Mouse (Mus musculus): ENCODE results near the gene Prelid3b.

Gene Prelid3b

GRCm38 (mm10) chr2:174463789-174464523 is 8.9 kb downstream of the Prelid3b start, which contains the start of gene Atp5e:
Gene Atp5e, minus strand, starts transcription at chr2:174464105.
- DNase-seq (ENCODE audit: extremely low spot score, low read depth, low spot score), result peak; percentile 58

GRCm38 (mm10) chr2:174463370-174463769 is 9.5 kb downstream of the Prelid3b start:
- no peak for DNase-seq (ENCODE audit: extremely low spot score, low read depth, low spot score)

DNA sequence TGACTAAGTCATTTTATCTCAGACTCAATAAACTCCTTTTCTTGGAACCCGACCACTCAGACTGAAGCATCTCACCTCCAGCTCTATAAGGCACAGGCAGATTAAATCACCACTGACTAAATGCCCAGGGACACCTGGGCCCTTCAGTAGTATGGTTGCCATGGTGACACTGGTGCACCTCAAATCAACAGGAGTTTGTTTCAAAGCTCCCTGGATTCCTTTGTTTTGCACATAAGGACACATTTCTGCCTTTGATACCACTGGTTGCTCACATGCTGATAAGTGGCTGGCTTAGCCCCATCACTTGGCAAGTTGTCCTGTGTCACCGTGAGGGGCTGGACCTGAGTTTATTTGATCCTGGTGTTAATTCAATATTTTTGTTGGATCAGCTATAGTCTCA is 13.5 kb downstream of the Prelid3b start:
- no peak for DNase-seq (ENCODE audit: extremely low spot score, low read depth, low spot score)

- DNase-seq (ENCODE audit: extremely low spot score, low read depth, low spot score), result no peak
Observed at GRCm38 (mm10) chr2:174453681-174454080, 19.2 kb downstream of the Prelid3b start.

- DNase-seq (ENCODE audit: extremely low spot score, low read depth, low spot score), result no peak
Observed at GRCm38 (mm10) chr2:174450353-174450752, 22.5 kb downstream of the Prelid3b start, which contains the start of gene Tubb1. Gene Tubb1, plus strand, starts transcription at chr2:174450695.

- DNase-seq (ENCODE audit: extremely low spot score, low read depth, low spot score), result no peak
Observed at GRCm38 (mm10) chr2:174448405-174448804, 24.5 kb downstream of the Prelid3b start.

DNA sequence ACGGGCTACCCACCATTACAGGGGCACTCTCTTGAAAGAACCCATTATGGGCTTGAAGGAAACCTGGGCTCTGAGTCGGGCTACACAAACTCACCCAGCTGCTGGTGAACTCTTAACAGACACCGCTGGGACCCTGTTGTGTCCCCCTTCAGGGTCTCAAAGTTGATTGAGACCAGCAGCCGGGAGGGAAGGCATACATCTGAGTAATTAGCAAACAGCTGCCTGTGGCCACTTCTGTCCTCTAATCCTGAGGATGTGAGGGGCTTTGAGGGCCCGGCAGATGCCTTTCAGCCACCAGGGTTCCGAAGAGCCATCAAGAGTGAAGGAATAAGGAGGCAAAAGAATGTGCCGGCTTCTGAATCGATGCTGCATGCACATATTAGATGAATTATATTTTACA is 26.0 kb downstream of the Prelid3b start:
- DNase-seq (ENCODE audit: extremely low spot score, low read depth, low spot score), result no peak

GRCm38 (mm10) chr2:174446492-174446891 is 26.4 kb downstream of the Prelid3b start:
- no peak for DNase-seq (ENCODE audit: extremely low spot score, low read depth, low spot score)

DNA sequence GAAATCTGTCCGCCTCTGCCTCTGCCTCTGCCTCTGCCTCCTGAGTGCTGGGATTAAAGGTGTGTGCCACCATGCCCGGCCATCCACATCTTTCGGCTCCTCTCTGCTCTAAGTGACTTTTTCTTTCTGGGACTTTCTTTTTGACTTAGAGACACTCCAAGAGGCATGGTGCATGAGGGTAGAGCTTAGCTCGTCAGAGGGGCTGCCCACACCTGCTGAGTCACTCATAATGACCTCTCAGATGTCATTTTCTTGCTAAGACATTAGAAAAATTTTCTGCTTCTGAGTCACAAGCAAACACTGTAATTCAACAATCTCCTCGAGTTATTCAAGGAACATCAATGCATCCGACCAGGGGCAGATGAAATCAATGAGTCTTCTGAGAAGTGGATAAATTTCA is 27.9 kb downstream of the Prelid3b start:
- no peak for DNase-seq (ENCODE audit: extremely low spot score, low read depth, low spot score)

DNA sequence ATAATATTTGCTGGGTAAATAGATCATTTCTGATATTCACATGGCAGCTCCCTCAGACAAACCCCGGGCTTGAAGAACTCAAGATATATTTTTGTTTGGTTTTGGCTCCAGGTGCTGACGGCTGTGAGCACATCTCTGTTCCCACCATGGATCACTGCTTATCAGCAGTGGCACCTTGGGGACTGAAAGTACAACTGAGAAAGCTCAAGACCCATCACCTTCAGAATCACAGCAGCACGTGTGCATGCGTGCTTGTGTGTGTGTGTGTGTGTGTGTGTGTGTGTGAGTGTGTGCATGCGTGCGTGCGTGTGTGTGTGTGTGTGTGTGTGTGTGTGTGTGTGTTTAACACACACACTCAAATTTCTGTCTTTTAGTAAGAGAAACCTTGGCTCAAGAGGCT is 28.5 kb downstream of the Prelid3b start:
- no peak for DNase-seq (ENCODE audit: extremely low spot score, low read depth, low spot score)

GRCm38 (mm10) chr2:174443046-174443445 is 29.8 kb downstream of the Prelid3b start:
- no peak for DNase-seq (ENCODE audit: extremely low spot score, low read depth, low spot score)

DNA sequence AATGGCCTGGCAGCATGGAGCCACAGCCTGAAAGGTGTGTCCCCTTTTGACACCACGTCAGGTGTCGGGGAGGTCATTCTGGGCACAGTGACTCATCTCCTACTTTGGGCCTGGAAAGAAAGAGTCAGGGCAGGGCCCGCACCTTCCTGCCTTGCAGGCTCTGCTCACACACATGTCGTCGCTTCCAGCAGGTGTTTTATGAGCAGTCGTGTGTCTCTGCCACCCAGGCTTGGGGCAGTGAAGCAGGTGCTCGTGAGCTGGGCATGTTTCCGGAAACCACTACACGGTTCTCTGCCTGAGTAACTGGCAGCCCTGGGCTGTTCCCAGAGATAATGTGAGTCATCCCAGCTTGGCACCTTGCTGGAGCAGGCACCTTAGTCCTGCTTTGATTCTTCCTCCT is 30.4 kb downstream of the Prelid3b start:
- DNase-seq (ENCODE audit: extremely low spot score, low read depth, low spot score), result no peak

- no peak for DNase-seq (ENCODE audit: extremely low spot score, low read depth, low spot score)
Observed at GRCm38 (mm10) chr2:174441898-174442297, 31.0 kb downstream of the Prelid3b start.

DNA sequence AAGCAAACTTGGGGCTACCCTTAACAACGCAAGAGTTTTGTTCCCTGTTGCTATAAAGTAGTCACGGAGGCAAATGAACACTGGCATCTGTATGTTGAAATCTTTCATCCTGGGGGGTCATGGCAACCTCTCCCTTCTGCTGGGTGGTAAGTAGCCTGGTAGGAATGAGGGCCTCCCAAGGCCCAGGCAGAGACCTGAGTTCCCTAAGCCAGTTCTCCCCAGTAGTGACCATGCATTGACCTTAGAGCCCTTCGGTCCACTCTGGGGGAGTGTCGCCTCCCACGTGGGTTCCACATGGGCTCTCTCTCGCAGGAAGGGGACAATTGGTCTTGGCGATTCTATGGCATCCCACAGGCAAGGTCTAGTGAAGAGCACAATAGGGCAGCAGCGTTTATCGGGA is 32.9 kb downstream of the Prelid3b start:
- no peak for DNase-seq (ENCODE audit: extremely low spot score, low read depth, low spot score)

DNA sequence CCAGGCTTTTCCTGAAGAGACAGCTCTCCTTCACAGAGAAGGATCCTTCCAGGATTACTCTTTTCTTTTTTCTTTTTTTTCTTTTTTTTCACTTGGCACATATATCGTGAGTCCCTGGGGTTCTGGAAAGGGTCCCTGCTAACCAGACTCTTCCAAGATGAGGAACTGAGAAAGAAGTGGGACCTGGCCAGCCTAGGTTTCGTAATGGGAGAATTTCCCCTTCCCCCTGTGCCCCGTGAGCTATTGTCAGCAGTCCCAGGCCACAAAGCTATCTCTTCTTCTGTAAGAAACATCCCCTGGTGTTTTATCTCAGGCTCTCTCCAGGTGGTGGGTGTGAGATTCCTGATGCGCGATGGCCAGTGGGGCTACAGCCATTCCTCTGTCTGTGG is 33.4 kb downstream of the Prelid3b start:
- DNase-seq (ENCODE audit: extremely low spot score, low read depth, low spot score), result no peak

DNA sequence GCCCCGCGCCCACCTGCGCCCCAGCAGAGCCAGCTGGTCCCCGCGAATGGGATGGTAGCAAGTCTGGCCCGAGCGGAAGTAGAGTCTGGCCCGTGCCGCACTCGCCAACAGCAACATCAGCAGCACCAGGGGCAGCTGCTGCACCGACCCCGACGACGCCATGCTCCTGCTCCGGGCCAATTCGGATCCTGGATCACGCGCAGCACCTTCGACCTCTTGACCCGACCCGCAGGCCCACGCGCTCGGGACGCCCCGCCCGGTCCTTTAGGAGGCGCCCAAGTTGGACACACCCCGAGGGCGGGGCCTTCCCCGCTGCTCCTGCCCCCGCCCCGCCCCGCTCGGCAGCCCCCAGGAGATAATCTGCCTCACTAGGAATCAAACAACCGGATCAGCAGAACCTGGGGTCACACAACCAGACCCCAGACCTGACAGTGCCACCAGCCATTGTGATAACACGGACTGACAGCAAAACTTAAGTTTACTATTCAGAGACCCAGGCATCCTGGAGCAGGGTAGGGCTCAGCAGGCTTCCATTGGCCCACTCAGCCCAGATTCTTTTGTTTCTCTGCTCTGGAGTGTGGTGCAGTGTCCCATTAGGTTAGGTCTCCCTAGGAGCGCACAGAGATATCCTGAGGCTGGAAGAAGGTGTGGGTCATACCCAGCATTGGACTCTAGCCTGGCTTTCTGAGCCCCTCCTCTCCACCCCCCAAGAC is 34.0 kb downstream of the Prelid3b start, which contains the start of gene Ctsz:
TSS of gene Ctsz (minus strand) at position 303 of the 713 bp plus-strand sequence.
- no peak for DNase-seq (ENCODE audit: extremely low spot score, low read depth, low spot score)

DNA sequence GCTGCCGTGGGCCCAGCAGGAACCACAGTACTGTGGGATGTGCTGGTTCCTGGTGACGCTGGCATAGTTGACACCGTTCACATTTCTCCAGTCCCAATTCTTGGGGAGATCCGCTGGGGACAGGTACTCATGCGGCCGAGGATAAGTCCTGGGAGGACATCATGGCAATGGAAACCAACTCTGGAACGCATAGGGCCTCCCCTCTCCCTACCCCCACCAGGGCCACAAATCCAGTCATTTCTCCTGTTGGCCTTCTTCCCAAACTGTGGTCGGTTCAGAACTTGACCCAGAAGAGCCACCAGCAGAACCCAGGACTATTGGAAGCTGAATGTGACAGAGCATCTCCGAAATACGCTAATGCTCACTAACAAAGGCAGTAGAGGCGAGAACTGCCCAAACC is 34.7 kb downstream of the Prelid3b start:
- no peak for DNase-seq (ENCODE audit: extremely low spot score, low read depth, low spot score)

- DNase-seq (ENCODE audit: extremely low spot score, low read depth, low spot score), result no peak
Observed at GRCm38 (mm10) chr2:174437697-174437982, 35.2 kb downstream of the Prelid3b start.

DNA sequence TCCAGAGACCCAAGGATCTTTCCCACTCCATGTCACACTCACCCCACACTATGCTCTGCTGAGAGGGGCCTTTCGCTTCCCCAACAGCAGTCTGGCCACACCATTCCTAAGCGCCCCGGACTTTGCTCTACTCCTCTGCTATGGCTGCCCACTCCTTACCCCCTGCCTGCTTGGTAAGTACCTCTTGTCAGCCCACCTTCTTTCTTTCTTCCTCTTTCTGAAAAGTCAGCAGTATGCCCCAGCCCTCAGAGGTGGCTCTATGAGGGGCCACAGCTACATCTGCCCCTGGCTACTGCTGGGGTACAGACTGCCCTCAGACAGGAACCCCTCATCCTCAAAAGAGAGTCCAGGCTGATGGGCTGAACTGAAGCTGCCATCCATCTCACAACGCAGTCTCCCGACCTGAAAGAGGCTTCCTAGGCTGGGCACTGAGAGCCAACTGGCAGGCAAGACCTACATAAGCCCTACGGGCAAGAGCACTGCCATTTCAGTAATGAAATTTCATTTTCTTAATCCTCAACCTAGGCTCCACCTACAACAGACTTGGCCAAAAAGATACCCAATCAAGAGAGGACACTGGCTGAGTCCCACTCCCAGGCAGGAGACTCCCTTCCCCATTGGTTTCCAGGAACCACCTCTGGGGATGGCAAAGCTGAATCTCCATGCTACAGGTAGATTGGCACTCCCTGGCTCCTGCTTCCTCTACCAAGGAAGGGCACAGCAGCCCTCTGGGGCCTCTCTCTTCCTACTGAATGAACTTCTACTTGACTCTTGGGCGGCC is 35.8 kb downstream of the Prelid3b start:
- DNase-seq (ENCODE audit: extremely low spot score, low read depth, low spot score), result no peak

GRCm38 (mm10) chr2:174436076-174436701 is 36.7 kb downstream of the Prelid3b start:
- DNase-seq (ENCODE audit: extremely low spot score, low read depth, low spot score), result no peak

- DNase-seq (ENCODE audit: extremely low spot score, low read depth, low spot score), result no peak
Observed at GRCm38 (mm10) chr2:174434943-174435342, 37.9 kb downstream of the Prelid3b start.

All from hindlimb bud, embryonic 11.5 days (tissue).